Mouse (Mus musculus): ENCODE data around the gene Ltv1. TPM values are rescaled to one million over a fixed set of nuclear protein-coding genes. Genes with fewer than 3 reads are reported as not detected.

Gene Ltv1
- polyA plus RNA-seq (2014; fragmentation: Nextera tagmentation; extraction: Ambion mirVana), result 62.5 and 73.4 TPM in 2 replicates

GRCm38 (mm10) chr10:13192731-13193351 lies at the start of gene Ltv1:
TSS of gene Ltv1 (minus strand) at chr10:13193168.
- H3K4me3 ChIP-seq (ENCODE audit: low read length), result peak within 1 kb of the TSS; percentile 88
- peak; percentile 99 for ATAC-seq (ENCODE audit: low FRiP score, low TSS enrichment)
- under 1% methylated on average over 40 of the region's 43 CpGs for WGBS
- H3K9ac ChIP-seq (ENCODE audit: low read depth, low read length), result peak within 1 kb of the TSS; percentile 80
- H3K36me3 ChIP-seq (ENCODE audit: control insufficient read depth, insufficient read depth, low read length), result peaks cover 14% of the 10 kb centered on the region
- no peaks in the 10 kb centered on the region for H3K27me3 ChIP-seq (ENCODE audit: control insufficient read depth, insufficient read depth, low read length)
- H3K4me1 ChIP-seq (ENCODE audit: control insufficient read depth, insufficient read depth, low read length), result peaks cover 7% of the 10 kb centered on the region; the same call in 1 of the 2 replicates
- peak within 1 kb of the TSS; percentile 70 for H3K4me2 ChIP-seq (replicated peaks; ENCODE audit: low read depth, low read length)
- H3K27ac ChIP-seq (ENCODE audit: low read depth, low read length), result peak within 1 kb of the TSS; percentile 71
- no peaks in the 10 kb centered on the region for H3K9me3 ChIP-seq (ENCODE audit: control insufficient read depth, low read length)

GRCm38 (mm10) chr10:13240431-13240830 lies 47.5 kb upstream of the Ltv1 start:
- 85% methylated on average over 4 of the region's 4 CpGs for WGBS
- ATAC-seq (ENCODE audit: low FRiP score, low TSS enrichment), result no peak
- no peak overlapping the region; the same call in 1 of the 2 replicates for H3K27ac ChIP-seq (ENCODE audit: low read depth, low read length)

GRCm38 (mm10) chr10:13238188-13238587 lies 45.2 kb upstream of the Ltv1 start:
- Histone ChIP-seq H3K27ac (ENCODE audit: low read depth, low read length) (no peak overlapping the region), H3K9ac (ENCODE audit: low read depth, low read length) (no peak overlapping the region), H3K9me3 (ENCODE audit: control insufficient read depth, low read length) (no peaks in the 10 kb centered on the region), H3K4me2 (replicated peaks; ENCODE audit: low read depth, low read length) (no peak overlapping the region), H3K36me3 (ENCODE audit: control insufficient read depth, insufficient read depth, low read length) (peaks cover 23% of the 10 kb centered on the region; the same call in 1 of the 2 replicates), H3K4me1 (ENCODE audit: control insufficient read depth, insufficient read depth, low read length) (no peaks in the 10 kb centered on the region), H3K27me3 (ENCODE audit: control insufficient read depth, insufficient read depth, low read length) (no peaks in the 10 kb centered on the region), H3K4me3 (ENCODE audit: low read length) (no peak overlapping the region)
- ATAC-seq (ENCODE audit: low FRiP score, low TSS enrichment), result no peak
- WGBS, result 81% methylated on average over 4 of the region's 4 CpGs

More at GRCm38 (mm10) chr10:13240431-13240830, 47.5 kb upstream of the Ltv1 start:
- H3K9me3 ChIP-seq (ENCODE audit: control insufficient read depth, low read length), result no peaks in the 10 kb centered on the region
- no peak overlapping the region for H3K4me3 ChIP-seq (ENCODE audit: low read length)
- H3K27me3 ChIP-seq (ENCODE audit: control insufficient read depth, insufficient read depth, low read length), result no peaks in the 10 kb centered on the region
- H3K4me1 ChIP-seq (ENCODE audit: control insufficient read depth, insufficient read depth, low read length), result no peaks in the 10 kb centered on the region; the same call in 1 of the 2 replicates
- no peak overlapping the region for H3K9ac ChIP-seq (ENCODE audit: low read depth, low read length)
- no peak overlapping the region for H3K4me2 ChIP-seq (replicated peaks; ENCODE audit: low read depth, low read length)
- peaks cover 27% of the 10 kb centered on the region; the same call in 1 of the 2 replicates for H3K36me3 ChIP-seq (ENCODE audit: control insufficient read depth, insufficient read depth, low read length)

- Histone ChIP-seq H3K36me3 (ENCODE audit: control insufficient read depth, insufficient read depth, low read length) (peaks cover 23% of the 10 kb centered on the region; the same call in 1 of the 2 replicates), H3K27ac (ENCODE audit: low read depth, low read length) (no peak overlapping the region), H3K4me3 (ENCODE audit: low read length) (no peak overlapping the region), H3K27me3 (ENCODE audit: control insufficient read depth, insufficient read depth, low read length) (no peaks in the 10 kb centered on the region), H3K9ac (ENCODE audit: low read depth, low read length) (no peak overlapping the region), H3K4me2 (replicated peaks; ENCODE audit: low read depth, low read length) (no peak overlapping the region), H3K9me3 (ENCODE audit: control insufficient read depth, low read length) (no peaks in the 10 kb centered on the region), H3K4me1 (ENCODE audit: control insufficient read depth, insufficient read depth, low read length) (0 out of 2 replicates have a peak, but pooled peaks cover 4% of the 10 kb centered on the region)
- no peak for ATAC-seq (ENCODE audit: low FRiP score, low TSS enrichment)
- 95% methylated on average over 5 of the region's 5 CpGs for WGBS
Measured at GRCm38 (mm10) chr10:13236866-13237265, 43.9 kb upstream of the Ltv1 start.

DNA sequence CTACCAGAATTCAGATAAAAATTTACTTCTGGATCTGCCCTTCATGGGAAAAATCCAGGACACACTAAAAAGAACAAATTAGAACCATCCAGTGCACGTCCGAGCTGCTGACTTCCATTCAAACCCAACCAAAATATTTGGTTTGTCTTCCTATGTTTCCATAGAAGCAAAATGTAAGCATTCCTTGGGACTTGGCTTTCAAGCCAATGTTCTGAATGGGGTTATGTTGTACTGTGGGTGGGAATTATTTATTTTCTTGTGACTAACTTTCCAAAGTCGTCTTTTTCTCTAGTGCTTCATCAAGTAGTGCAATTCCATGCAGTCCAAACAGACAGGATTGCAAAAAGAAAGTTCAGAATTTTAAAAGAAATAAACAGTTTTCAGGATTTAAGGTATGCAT lies 41.5 kb upstream of the Ltv1 start:
- H3K4me3 ChIP-seq (ENCODE audit: low read length), result no peak overlapping the region
- H3K27me3 ChIP-seq (ENCODE audit: control insufficient read depth, insufficient read depth, low read length), result no peaks in the 10 kb centered on the region
- 52% methylated on average over 3 of the region's 3 CpGs for WGBS
- 0 out of 2 replicates have a peak, but pooled peaks cover 4% of the 10 kb centered on the region for H3K4me1 ChIP-seq (ENCODE audit: control insufficient read depth, insufficient read depth, low read length)
- no peak for ATAC-seq (ENCODE audit: low FRiP score, low TSS enrichment)
- peaks cover 26% of the 10 kb centered on the region; the same call in 1 of the 2 replicates for H3K36me3 ChIP-seq (ENCODE audit: control insufficient read depth, insufficient read depth, low read length)
- no peak overlapping the region for H3K9ac ChIP-seq (ENCODE audit: low read depth, low read length)
- no peak overlapping the region for H3K27ac ChIP-seq (ENCODE audit: low read depth, low read length)
- no peak overlapping the region for H3K4me2 ChIP-seq (replicated peaks; ENCODE audit: low read depth, low read length)
- no peaks in the 10 kb centered on the region for H3K9me3 ChIP-seq (ENCODE audit: control insufficient read depth, low read length)

- Histone ChIP-seq H3K27me3 (ENCODE audit: control insufficient read depth, insufficient read depth, low read length) (no peaks in the 10 kb centered on the region), H3K4me1 (ENCODE audit: control insufficient read depth, insufficient read depth, low read length) (0 out of 2 replicates have a peak, but pooled peaks cover 4% of the 10 kb centered on the region), H3K9me3 (ENCODE audit: control insufficient read depth, low read length) (no peaks in the 10 kb centered on the region), H3K36me3 (ENCODE audit: control insufficient read depth, insufficient read depth, low read length) (peaks cover 23% of the 10 kb centered on the region; the same call in 1 of the 2 replicates), H3K27ac (ENCODE audit: low read depth, low read length) (no peak overlapping the region), H3K4me2 (replicated peaks; ENCODE audit: low read depth, low read length) (no peak overlapping the region), H3K4me3 (ENCODE audit: low read length) (no peak overlapping the region), H3K9ac (ENCODE audit: low read depth, low read length) (no peak overlapping the region)
- 58% methylated on average over 10 of the region's 10 CpGs for WGBS
- no peak for ATAC-seq (ENCODE audit: low FRiP score, low TSS enrichment)
Measured at GRCm38 (mm10) chr10:13233941-13234340, 41.0 kb upstream of the Ltv1 start.

DNA sequence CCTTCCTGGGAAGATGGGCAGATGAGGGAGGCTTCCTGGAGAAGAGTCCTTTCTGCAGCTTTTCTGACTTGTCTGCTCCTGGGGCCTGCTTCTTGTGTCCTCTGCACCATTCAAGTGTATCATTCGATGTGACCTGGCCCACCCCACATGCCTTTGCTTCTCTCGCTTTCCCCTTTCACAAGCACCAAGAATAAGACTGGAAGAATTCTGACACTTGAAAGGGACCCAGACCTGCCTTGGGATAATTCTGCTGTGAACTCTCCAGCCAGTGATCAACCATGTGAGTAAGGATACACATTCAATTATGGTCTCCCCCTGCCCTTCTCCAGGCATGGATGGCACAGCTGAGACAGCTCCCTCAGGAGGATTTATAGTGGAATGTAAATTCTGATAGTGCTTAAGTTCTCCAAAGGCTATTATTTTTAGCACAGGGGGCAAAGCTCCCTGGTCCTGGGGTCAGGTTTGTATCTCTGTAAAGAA lies 40.2 kb upstream of the Ltv1 start:
- Histone ChIP-seq H3K27ac (ENCODE audit: low read depth, low read length) (peak overlapping the region; percentile 42; the same call in 1 of the 2 replicates), H3K36me3 (ENCODE audit: control insufficient read depth, insufficient read depth, low read length) (peaks cover 19% of the 10 kb centered on the region; the same call in 1 of the 2 replicates), H3K9ac (ENCODE audit: low read depth, low read length) (no peak overlapping the region), H3K9me3 (ENCODE audit: control insufficient read depth, low read length) (no peaks in the 10 kb centered on the region), H3K27me3 (ENCODE audit: control insufficient read depth, insufficient read depth, low read length) (no peaks in the 10 kb centered on the region), H3K4me1 (ENCODE audit: control insufficient read depth, insufficient read depth, low read length) (0 out of 2 replicates have a peak, but pooled peaks cover 4% of the 10 kb centered on the region), H3K4me2 (replicated peaks; ENCODE audit: low read depth, low read length) (no peak overlapping the region), H3K4me3 (ENCODE audit: low read length) (no peak overlapping the region)
- peak; percentile 84 for ATAC-seq (ENCODE audit: low FRiP score, low TSS enrichment)
- 46% methylated on average over 2 of the region's 2 CpGs for WGBS

DNA sequence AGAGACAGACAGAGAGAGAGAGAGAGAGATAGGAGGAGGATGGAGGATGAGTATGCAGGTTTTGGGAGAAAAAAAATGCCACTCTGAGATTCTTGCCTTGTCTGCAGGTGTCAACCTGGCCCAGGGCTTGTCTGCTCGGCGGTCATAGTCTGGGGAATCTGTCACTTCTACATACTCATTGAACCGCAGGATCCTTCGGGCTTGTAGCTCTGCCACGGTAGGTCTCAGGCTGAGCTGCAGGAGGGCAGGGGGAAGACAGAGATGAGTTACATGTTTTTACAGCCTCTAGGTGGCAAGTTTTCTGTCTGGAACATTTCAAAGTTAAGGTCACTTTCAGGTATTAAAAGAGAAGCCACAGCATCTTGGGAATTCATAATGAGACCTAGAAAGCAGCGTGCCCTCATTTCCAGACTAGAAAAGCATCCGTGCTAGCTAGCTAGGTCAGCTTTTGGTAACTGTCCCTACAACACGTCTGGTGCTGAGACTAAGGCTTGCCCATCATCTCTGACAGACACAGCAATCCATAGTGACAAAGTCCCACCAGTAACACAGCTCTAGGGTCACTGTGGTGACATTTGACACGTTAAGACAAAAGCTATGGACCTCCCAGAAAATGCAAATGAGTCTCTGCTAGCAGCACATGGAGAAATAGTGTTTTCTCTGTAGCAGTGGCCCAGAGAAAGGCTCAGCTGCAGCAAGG lies 39.6 kb upstream of the Ltv1 start:
- 49% methylated on average over 9 of the region's 9 CpGs for WGBS

More for the DNA sequence above, 39.6 kb upstream of the Ltv1 start:
- no peak overlapping the region for H3K4me2 ChIP-seq (replicated peaks; ENCODE audit: low read depth, low read length)
- no peak; the same call in 1 of the 2 replicates for ATAC-seq (ENCODE audit: low FRiP score, low TSS enrichment)
- H3K27me3 ChIP-seq (ENCODE audit: control insufficient read depth, insufficient read depth, low read length), result no peaks in the 10 kb centered on the region
- H3K4me3 ChIP-seq (ENCODE audit: low read length), result no peak overlapping the region
- H3K9ac ChIP-seq (ENCODE audit: low read depth, low read length), result no peak overlapping the region
- 0 out of 2 replicates have a peak, but pooled peaks cover 4% of the 10 kb centered on the region for H3K4me1 ChIP-seq (ENCODE audit: control insufficient read depth, insufficient read depth, low read length)
- H3K27ac ChIP-seq (ENCODE audit: low read depth, low read length), result peak overlapping the region; percentile 42; the same call in 1 of the 2 replicates
- no peaks in the 10 kb centered on the region for H3K9me3 ChIP-seq (ENCODE audit: control insufficient read depth, low read length)
- peaks cover 17% of the 10 kb centered on the region; the same call in 1 of the 2 replicates for H3K36me3 ChIP-seq (ENCODE audit: control insufficient read depth, insufficient read depth, low read length)

Data from kidney, embryonic 14.5 days (tissue).